Mouse (Mus musculus) adrenal gland (tissue): ENCODE results near the gene Mapk13.
"Not testable (repeated sequence)": the region's sequence is repeated elsewhere in the genome, so short reads cannot be mapped to it uniquely, and the experiment has no call there.

Source experiments
- intact Hi-C: fragments of 180-260 bp; cut with DNase I; formaldehyde crosslinking; loops from one replicate; pipeline ENCODE4 v1.15.1; 2025
- long read RNA-seq, 2 experiments: library from polyadenylated mRNA; unstranded; transcript quantifications; one replicate each; pipeline ENCODE4 v2.0.0; 2020; ENCODE audit warnings: borderline replicate concordance in 1 of 2; ENCODE audit not compliant: insufficient replicate concordance in 1 of 2

Gene Mapk13
- long read RNA-seq, experiment 1, transcript Mapk13-209 (12 exons, 2,937 nt) = major isoform, 477 of 594 reads
- long read RNA-seq, experiment 1, partial matches to known transcripts = 30 of 594 reads
- long read RNA-seq, experiment 1, other reads (novel, unspliced or antisense) = 87 of 594 reads
- long read RNA-seq, experiment 2, transcript Mapk13-209 (12 exons, 2,937 nt) = major isoform, 163 of 201 reads
- long read RNA-seq, experiment 2, partial matches to known transcripts = 8 of 201 reads
- long read RNA-seq, experiment 2, other reads (novel, unspliced or antisense) = 30 of 201 reads

- intact Hi-C loops = loop anchor here (5.0 kb wide), 1 partner anchor 33 kb away; the partner anchor contains the start of gene Brpf3
Observed at GRCm38 (mm10) chr17:28769121-28769874, at the start of gene Mapk13. Mapk13 (plus strand) TSS chr17:28769297.

- intact Hi-C loops = no loop called here
Observed at GRCm38 (mm10) chr17:28725783-28726182, 43.3 kb upstream of the Mapk13 start, which contains the start of gene AC170998.1. AC170998.1 (plus strand) TSS chr17:28726083.

- intact Hi-C loops = not testable (repeated sequence)
Observed at GRCm38 (mm10) chr17:28727511-28727910, 41.6 kb upstream of the Mapk13 start.

GRCm38 (mm10) chr17:28735317-28736105, 33.6 kb upstream of the Mapk13 start:
- intact Hi-C loops = no loop called here

GRCm38 (mm10) chr17:28736486-28736885, 32.6 kb upstream of the Mapk13 start:
- intact Hi-C loops = no loop called here

GRCm38 (mm10) chr17:28737973-28738372, 31.1 kb upstream of the Mapk13 start:
- intact Hi-C loops = no loop called here

GRCm38 (mm10) chr17:28739244-28739643, 29.9 kb upstream of the Mapk13 start:
- intact Hi-C loops = no loop called here

- intact Hi-C loops = loop anchor here (5.0 kb wide), 1 partner anchor 46 kb away; no protein-coding TSS in a partner anchor
Observed at GRCm38 (mm10) chr17:28743145-28743866, 25.8 kb upstream of the Mapk13 start.

- intact Hi-C loops = loop anchor here (5.0 kb wide), 1 partner anchor 47 kb away; no protein-coding TSS in a partner anchor
Observed at GRCm38 (mm10) chr17:28743916-28744315, 25.2 kb upstream of the Mapk13 start.

- intact Hi-C loops = no loop called here
Observed at GRCm38 (mm10) chr17:28745773-28746172, 23.3 kb upstream of the Mapk13 start.

GRCm38 (mm10) chr17:28748001-28748400, 21.1 kb upstream of the Mapk13 start:
- intact Hi-C loops = no loop called here

- intact Hi-C loops = no loop called here
Observed at GRCm38 (mm10) chr17:28750580-28750979, 18.5 kb upstream of the Mapk13 start.

GRCm38 (mm10) chr17:28756447-28756846, 12.7 kb upstream of the Mapk13 start:
- intact Hi-C loops = no loop called here

GRCm38 (mm10) chr17:28757470-28757869, 11.6 kb upstream of the Mapk13 start:
- intact Hi-C loops = no loop called here

GRCm38 (mm10) chr17:28760736-28761312, 8.3 kb upstream of the Mapk13 start:
- intact Hi-C loops = loop anchor here (5.0 kb wide), 1 partner anchor 166 kb away; no protein-coding TSS in a partner anchor

GRCm38 (mm10) chr17:28761871-28762270, 7.2 kb upstream of the Mapk13 start:
- intact Hi-C loops = loop anchor here (5.0 kb wide), 1 partner anchor 165 kb away; no protein-coding TSS in a partner anchor

GRCm38 (mm10) chr17:28766203-28766602, 2.9 kb upstream of the Mapk13 start:
- intact Hi-C loops = loop anchor here (5.0 kb wide), 1 partner anchor 36 kb away; the partner anchor contains the start of gene Brpf3

GRCm38 (mm10) chr17:28766781-28767515, 2.1 kb upstream of the Mapk13 start:
- intact Hi-C loops = loop anchor here (5.0 kb wide), 1 partner anchor 35 kb away; the partner anchor contains the start of gene Brpf3

- intact Hi-C loops = loop anchor here (5.0 kb wide), 1 partner anchor 32 kb away; the partner anchor contains the start of gene Brpf3
Observed at GRCm38 (mm10) chr17:28769875-28770421, 851 bp downstream of the Mapk13 start.
